Mouse (Mus musculus) kidney, adult 2 months (tissue): ENCODE measurements around the gene Gm47996. TPM values are rescaled to one million over a fixed set of nuclear protein-coding genes. Genes with fewer than 3 reads are reported as not detected.
A peak's percentile ranks its signal among the peaks of the same experiment; 100 is the strongest.

Experiments
- DNase-seq: peaks from one replicate; pipeline ENCODE4 v3.0.0; 2021
- H3K27ac ChIP-seq: fragments of 200-500 bp; 2 replicates; pipeline ENCODE4 v1.5.1; 2012; ENCODE audit warnings: low read depth, low read length, control low read depth, inconsistent platforms; ENCODE audit not compliant: insufficient read depth
- H3K27me3 ChIP-seq: fragments of 200-500 bp; replicated peaks from 2 replicates; pipeline ENCODE4 v1.6.1; 2012; ENCODE audit warnings: mild to moderate bottlenecking, moderate library complexity, low read length, inconsistent platforms; ENCODE audit not compliant: control insufficient read depth, insufficient read depth
- H3K36me3 ChIP-seq: fragments of 200-500 bp; 2 replicates; pipeline ENCODE4 v1.6.1; 2012; ENCODE audit warnings: mild to moderate bottlenecking, moderate library complexity, low read length, inconsistent platforms; ENCODE audit not compliant: control insufficient read depth, insufficient read depth
- H3K4me1 ChIP-seq: fragments of 200-500 bp; 2 replicates; pipeline ENCODE4 v1.6.1; 2011; ENCODE audit warnings: low read length; ENCODE audit not compliant: control insufficient read depth, insufficient read depth
- H3K4me3 ChIP-seq: fragments of 200-500 bp; 2 replicates; pipeline ENCODE4 v1.5.1; 2011; ENCODE audit warnings: mild to moderate bottlenecking, low read depth, low read length, control low read depth; ENCODE audit not compliant: insufficient read depth
- CTCF ChIP-seq: fragments of 200-500 bp; conservative IDR thresholded peaks from 2 replicates; pipeline ENCODE4 v1.5.1; 2011; ENCODE audit warnings: low read depth, mild to moderate bottlenecking, control low read depth, low read length, moderate library complexity, mixed read lengths; ENCODE audit not compliant: insufficient read depth, insufficient read length
- POLR2A ChIP-seq: fragments of 200-500 bp; IDR thresholded peaks from one replicate; pipeline ENCODE4 v1.6.1; 2011; ENCODE audit warnings: low read depth, low read length, control low read depth
- WGBS: fragments of 180-500 bp; shearing (Covaris S2); methylation state at CpG from one replicate; pipeline ENCODE4 v1.1.7; 2018; 5-methylcytosine and 5-hydroxymethylcytosine counted together
- polyA plus RNA-seq: library from polyadenylated mRNA; depleted of rRNA; stranded (reverse); fragments of >200 nt; gene quantifications from 2 replicates; pipeline ENCODE4 v1.2.3, GENCODE M21; 2012

Gene Gm47996
- polyA plus RNA-seq, 1 experiment: not detected

GRCm38 (mm10) chr1:151244013-151244412 is 34.1 kb downstream of the Gm47996 start:
- Histone ChIP-seq H3K36me3 (no peaks in the 10 kb centered on the region), H3K27ac (no peak overlapping the region), H3K27me3 (no peaks in the 10 kb centered on the region), H3K4me1 (no peaks in the 10 kb centered on the region; the same call in 1 of the 2 replicates), H3K4me3 (no peak overlapping the region)
- 94% methylated on average over 5 of the region's 5 CpGs for WGBS
- TF ChIP-seq CTCF: no peak
- TF ChIP-seq POLR2A: no peak
- DNase-seq: no peak

- 96% methylated on average over 4 of the region's 4 CpGs for WGBS
- no peaks in the 10 kb centered on the region; the same call in 1 of the 2 replicates for H3K4me1 ChIP-seq
- TF ChIP-seq POLR2A (no peak), CTCF (no peak)
Measured at GRCm38 (mm10) chr1:151244761-151245160, 34.8 kb downstream of the Gm47996 start.

GRCm38 (mm10) chr1:151245165-151245564 is 35.2 kb downstream of the Gm47996 start:
- DNase-seq: no peak
- Histone ChIP-seq H3K27ac (no peak overlapping the region), H3K4me3 (no peak overlapping the region), H3K27me3 (no peaks in the 10 kb centered on the region), H3K4me1 (no peaks in the 10 kb centered on the region; the same call in 1 of the 2 replicates), H3K36me3 (no peaks in the 10 kb centered on the region)
- WGBS: 67% methylated on average over 10 of the region's 10 CpGs
- TF ChIP-seq CTCF (no peak), POLR2A (no peak)

More at GRCm38 (mm10) chr1:151244761-151245160, 34.8 kb downstream of the Gm47996 start:
- no peaks in the 10 kb centered on the region for H3K27me3 ChIP-seq
- H3K4me3 ChIP-seq: no peak overlapping the region
- H3K27ac ChIP-seq: no peak overlapping the region
- no peak for DNase-seq
- no peaks in the 10 kb centered on the region for H3K36me3 ChIP-seq

- H3K36me3 ChIP-seq: no peaks in the 10 kb centered on the region
- H3K4me1 ChIP-seq: no peaks in the 10 kb centered on the region; the same call in 1 of the 2 replicates
- peak overlapping the region; percentile 35; the same call in 1 of the 2 replicates for H3K27ac ChIP-seq
- no peak overlapping the region for H3K4me3 ChIP-seq
- no peak for TF ChIP-seq CTCF
- no peak for TF ChIP-seq POLR2A
- WGBS: 48% methylated on average over 2 of the region's 2 CpGs
- no peaks in the 10 kb centered on the region for H3K27me3 ChIP-seq
- peak; percentile 69 for DNase-seq
Measured at GRCm38 (mm10) chr1:151245846-151246245, 35.9 kb downstream of the Gm47996 start.

GRCm38 (mm10) chr1:151250109-151250508 is 40.2 kb downstream of the Gm47996 start:
- Histone ChIP-seq H3K27ac (no peak overlapping the region), H3K4me1 (no peaks in the 10 kb centered on the region; the same call in 1 of the 2 replicates), H3K4me3 (no peak overlapping the region), H3K36me3 (no peaks in the 10 kb centered on the region), H3K27me3 (no peaks in the 10 kb centered on the region)
- TF ChIP-seq CTCF: no peak
- TF ChIP-seq POLR2A: no peak
- no peak for DNase-seq
- WGBS: 84% methylated on average over 3 of the region's 3 CpGs

GRCm38 (mm10) chr1:151250529-151251193 is 40.7 kb downstream of the Gm47996 start:
- no peak for TF ChIP-seq POLR2A
- TF ChIP-seq CTCF: no peak

GRCm38 (mm10) chr1:151251194-151252010 is 41.5 kb downstream of the Gm47996 start:
- TF ChIP-seq POLR2A (no peak), CTCF (no peak)
- Histone ChIP-seq H3K27ac (no peak overlapping the region), H3K36me3 (no peaks in the 10 kb centered on the region), H3K4me1 (no peaks in the 10 kb centered on the region), H3K27me3 (no peaks in the 10 kb centered on the region), H3K4me3 (peak overlapping the region; percentile 7; the same call in 1 of the 2 replicates)
- no peak for DNase-seq
- 83% methylated on average over 14 of the region's 14 CpGs for WGBS

More at GRCm38 (mm10) chr1:151250529-151251193, 40.7 kb downstream of the Gm47996 start:
- H3K36me3 ChIP-seq: no peaks in the 10 kb centered on the region
- WGBS: 49% methylated on average over 18 of the region's 18 CpGs
- no peaks in the 10 kb centered on the region for H3K27me3 ChIP-seq
- peak overlapping the region; percentile 7 for H3K4me3 ChIP-seq
- no peak overlapping the region for H3K27ac ChIP-seq
- DNase-seq: peak; percentile 55
- H3K4me1 ChIP-seq: no peaks in the 10 kb centered on the region; the same call in 1 of the 2 replicates
